Mouse (Mus musculus): ENCODE measurements at regions not wholly inside any gene's neighbourhood (a gene's known extent, or its start where the extent isn't known, plus 50 kb on each side); places are given as distances from the start of the nearest gene placed in this dataset.

DNA sequence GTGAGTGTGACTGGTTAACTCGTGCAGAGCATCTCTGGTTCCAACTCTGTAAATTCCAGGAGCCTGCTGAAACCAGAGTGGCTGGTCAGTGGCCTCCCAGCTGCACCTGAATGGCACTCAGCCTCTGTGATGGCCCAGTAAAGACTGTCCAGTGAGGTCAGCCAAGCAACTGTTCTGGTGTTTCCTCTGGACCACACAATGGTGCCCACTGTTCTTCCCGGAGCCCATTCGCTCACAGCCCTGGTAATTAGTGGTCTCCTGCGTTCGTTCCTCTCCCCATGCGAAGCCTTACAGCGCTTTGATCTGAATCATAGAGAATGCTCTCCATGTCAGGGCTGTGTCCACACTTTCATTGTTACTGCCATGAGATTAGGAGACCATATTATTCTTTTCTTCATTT lies 75.5 kb downstream of the Enkur start:
- DNase-seq (ENCODE audit: low read depth, low spot score) = no peak

DNA sequence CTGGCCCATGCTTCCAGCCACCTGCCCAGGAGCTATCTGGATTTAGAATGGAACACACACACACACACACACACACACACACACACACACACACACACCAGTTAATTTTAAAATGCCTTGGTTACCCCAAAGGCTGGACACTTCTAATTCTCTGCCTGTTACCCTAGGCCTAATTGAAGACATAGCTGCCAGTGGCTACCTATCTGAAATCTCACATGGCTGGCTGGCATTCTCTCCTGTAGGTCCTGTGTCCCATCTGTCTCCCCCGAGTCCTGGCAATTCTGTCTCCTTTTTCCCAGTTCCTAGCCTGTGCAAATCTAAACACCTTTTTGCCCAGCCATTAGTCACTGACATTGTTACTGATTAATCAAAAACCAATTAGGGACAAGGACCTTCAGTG lies 78.6 kb downstream of the Enkur start:
- DNase-seq (ENCODE audit: low read depth, low spot score) = no peak

DNA sequence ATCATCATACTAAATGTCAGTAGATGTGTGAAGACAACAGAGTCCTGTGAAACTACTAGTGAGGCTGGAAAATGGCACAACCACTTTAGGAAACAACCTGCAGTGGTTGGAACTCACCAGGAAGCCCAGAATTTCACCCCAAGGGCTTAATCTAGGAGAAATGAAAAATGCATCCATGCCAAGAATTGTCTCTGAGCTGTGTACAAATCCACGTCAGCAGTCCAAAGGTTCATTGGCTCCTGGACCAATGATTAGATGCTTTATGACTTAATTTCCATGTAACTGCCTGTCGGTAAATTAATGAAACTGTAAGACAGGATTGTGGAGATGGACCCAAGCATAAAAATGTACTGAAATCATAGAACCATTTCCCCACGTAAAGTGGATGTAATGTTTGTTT lies 82.7 kb downstream of the Enkur start:
- DNase-seq (ENCODE audit: low read depth, low spot score) = no peak

DNA sequence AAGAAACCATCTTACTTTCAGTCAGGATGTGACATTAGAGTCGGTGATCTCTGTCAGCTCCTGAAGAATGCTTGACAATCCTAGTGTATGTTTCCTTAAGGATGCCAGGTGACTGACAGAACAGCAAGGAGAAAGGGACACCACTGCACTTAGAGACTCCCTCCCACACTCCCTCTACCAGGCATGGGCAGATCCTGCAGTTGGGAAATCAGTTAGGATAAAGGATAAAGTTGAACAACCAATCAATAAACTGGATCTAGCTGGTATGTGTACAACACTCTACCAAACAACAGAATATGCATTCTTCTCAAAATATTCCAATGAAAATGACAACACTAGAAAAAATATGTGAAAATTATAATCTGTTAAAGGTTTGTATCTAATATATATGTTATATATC lies 83.5 kb downstream of the Enkur start:
- DNase-seq (ENCODE audit: low read depth, low spot score) = no peak

DNA sequence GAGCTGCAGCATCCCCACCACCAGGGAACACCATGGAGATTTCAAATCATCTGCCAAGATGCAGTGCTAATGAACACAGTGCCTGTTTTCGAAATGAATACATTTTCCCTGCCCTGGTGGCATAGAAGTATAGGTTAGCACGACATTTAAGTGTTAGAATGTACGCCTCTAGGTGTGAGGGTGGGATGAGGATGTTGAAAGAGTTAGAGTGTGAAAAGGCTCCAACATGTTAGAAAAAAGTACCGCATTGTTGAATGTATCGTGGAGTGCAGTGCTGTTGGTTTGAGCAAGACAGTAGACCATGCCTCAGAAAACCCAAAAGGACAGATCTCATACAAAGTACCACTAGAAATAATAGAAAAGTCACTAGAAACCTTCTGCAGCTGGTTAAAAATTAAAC lies 88.3 kb downstream of the Enkur start:
- no peak for DNase-seq (ENCODE audit: low read depth, low spot score)

DNA sequence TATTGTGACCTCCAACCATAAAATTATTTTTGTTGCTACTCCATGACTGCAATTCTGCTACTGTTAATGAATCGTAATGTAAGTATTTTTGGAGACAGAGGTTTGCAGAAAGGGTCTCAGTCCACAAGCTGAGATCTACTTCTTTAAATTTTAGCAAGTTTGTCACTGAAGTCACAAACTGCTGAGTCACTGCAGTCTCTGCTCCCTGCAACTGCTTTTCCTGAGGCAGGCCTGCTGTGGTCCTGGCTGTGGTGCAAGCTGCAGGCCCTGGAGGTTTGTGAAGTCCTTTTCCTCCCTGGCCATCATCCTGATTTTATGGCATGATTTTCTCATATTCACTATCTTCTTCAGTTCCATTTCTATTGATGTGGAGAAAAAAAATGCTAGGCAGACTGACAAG lies 93.6 kb downstream of the Enkur start:
- peak; percentile 42 for DNase-seq (ENCODE audit: low read depth, low spot score)

DNA sequence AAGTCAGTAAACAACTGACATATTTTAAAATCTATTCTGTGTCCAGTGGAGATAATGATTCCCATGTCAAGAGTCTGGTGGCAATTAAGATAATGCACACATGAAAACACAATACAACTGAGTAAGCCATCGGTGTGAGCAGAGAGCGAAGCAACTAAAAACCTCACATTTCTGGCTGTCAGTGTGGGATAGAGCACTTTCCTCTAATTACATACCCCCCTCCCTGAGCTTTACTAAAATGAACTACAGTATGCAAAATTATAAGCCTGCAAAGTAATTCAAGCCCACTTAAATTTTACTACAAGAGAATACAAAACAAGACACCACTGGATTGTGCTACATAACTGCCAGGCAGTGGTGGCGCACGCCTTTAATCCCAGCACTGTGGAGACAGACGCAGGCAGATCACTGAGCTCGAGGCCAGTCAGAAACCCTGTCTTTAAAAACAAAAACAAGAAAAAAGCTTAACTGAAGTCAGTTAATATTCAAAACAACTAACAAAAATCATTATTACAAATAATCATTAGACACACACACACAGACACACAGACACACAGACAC lies 104.8 kb downstream of the Enkur start:
- DNase-seq (ENCODE audit: low read depth, low spot score) = no peak

DNA sequence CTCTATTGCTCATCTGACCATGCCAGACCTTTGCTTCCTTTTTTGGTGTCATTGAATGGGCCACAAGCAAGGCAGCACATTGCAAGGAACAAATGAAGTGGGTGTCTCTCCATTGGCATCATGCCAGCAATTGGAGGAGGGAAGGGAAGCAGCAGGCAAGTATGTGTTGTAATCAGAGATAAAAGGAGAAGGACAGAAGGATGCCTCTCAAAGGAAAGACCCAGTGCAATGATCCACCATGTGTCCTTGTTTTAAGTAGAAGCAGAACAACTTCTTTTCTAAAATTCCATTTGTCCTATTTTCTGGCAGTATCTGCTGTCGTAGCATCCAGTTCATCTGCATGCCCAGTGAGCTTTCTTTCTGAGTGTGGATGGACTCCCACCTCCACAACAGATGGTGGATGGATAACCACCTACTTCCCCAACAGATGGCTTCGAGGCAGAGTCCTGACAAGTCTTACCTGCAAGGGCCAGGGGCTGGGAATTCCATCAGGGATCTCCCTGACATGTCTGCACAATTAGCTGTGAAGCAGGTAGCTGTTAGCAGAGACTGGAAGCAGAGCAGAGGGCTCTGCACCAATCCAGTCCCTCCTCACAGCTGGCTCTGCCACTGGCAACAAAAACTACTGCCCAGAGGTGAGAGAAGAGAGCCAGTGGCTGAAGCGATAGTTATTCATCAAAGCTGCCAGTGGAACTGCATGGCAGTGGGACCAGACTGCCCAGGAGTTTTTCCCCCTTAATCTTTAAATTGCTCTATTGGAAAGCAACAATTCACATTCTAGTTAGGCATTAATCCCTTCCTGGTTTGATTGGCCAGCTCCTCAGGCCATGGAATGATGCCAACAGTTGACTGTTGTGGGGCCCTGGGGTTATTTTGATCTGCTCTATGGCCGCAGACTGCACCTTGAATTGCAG lies 113.8 kb downstream of the Enkur start:
- DNase-seq (ENCODE audit: low read depth, low spot score) = peak; percentile 17

DNA sequence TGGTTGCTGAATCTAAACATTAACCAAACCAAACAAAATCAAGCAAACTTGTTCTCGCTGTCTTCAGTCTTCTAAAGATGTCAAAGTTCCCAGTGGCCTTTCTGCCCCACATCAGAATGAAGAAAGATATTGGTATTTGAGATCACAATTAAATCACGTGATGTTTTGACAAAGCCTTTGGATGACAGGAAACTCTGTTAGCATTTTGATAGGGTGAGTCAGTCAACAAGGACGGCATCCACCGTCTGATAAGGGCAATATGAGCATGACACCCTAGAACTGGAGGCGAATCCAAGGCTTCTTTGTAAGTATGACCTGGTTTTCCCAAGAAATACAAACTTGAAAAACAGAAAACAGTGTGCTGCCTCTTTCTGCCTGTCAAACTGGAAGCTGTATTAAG lies 116.8 kb upstream of the Arhgap21 start:
- DNase-seq (ENCODE audit: low read depth, low spot score) = peak; percentile 24

DNA sequence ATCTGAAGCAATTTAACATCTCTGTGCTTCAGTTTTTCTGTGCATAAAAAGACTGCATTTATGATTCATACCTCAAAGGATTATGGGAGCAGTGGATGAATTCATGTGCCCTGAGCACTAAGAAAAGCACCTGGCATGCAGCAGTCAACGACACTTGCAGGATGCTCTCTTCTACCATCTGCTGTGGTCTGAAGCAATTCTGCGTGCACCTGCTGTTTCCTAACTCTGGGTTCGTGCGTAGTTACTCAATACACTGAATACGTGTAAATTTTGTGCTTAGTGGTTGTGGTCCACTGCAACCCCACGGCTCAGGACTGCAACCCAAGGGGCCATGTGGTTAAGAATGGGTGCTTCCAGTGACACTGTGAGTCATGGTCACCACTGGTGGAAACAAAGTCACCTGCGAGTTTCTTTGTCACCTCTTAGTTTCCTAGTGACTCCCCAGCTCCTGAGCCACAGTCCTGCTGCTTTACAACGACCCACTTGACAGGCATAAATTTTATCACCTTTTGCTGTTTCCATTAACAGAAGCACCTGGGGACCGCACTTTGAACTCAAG lies 98.7 kb upstream of the Arhgap21 start:
- no peak for DNase-seq (ENCODE audit: low read depth, low spot score)

DNA sequence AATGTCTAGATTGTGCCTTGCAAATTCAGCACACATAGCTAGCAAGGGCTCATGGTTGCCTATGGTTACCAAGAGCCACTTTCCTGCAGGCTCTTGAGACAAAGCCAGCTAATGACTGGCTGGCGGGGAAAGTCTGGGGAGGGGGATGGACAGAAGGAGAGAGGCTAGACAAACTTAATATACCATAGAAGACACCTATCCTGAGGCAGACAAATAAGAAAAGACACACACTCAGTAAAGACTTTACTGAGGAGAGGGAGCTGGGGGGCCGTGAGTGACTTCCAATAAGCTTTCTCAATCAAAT lies 91.6 kb upstream of the Arhgap21 start:
- DNase-seq (ENCODE audit: low read depth, low spot score) = no peak

DNA sequence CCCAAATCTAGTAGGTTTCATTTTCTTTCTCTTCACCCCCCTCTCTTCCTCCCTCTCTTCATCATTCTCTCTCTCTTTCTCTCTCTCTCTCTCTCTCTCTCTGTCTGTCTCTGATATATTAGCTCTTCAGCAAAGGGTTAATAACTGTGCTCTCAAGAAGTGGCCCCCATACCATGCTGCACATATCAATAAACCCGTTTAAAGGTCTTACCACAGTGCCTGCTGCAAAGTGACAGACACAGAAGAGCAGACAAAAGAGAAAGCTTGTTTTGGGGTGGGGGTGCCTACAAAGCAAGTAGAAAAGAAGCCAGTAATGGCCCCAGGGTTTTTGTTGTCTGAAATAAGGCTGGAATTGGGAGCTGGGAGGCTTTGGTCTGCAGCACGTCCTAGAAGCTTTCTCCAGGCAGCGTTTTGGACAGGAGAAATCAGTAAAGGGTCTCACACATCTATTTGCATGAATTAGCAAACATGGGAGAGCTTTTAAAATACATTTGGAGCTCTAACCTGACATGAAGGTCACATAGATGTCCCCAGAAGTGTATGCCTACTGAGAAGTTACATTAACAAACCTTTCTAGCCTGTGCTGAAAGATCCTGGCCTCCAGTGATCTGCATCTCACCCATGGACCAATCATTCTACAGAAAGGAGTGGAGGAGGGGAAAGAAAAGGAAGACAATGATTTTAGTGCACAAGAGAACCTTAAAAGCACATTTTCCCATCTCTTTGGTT lies 91.1 kb upstream of the Arhgap21 start:
- no peak for DNase-seq (ENCODE audit: low read depth, low spot score)

DNA sequence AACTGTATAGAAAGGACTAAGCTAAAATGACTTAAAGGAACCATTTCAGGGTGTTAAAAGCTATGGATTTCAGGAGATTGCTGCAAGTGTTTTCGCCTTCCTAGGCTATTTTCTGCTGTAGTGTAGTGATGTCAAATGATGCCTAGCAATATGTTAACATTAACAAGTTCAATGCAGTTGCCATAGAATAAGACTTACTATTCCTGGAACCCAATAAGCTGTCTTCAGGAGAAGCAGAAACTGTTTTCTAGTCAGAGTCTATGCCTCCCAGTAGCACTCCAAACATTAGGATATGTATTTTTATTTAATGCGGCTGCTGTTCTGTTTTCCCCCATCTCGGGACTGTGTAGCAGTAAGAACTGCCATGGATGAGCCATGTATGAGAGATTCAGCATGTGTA lies 90.3 kb upstream of the Arhgap21 start:
- no peak for DNase-seq (ENCODE audit: low read depth, low spot score)

DNA sequence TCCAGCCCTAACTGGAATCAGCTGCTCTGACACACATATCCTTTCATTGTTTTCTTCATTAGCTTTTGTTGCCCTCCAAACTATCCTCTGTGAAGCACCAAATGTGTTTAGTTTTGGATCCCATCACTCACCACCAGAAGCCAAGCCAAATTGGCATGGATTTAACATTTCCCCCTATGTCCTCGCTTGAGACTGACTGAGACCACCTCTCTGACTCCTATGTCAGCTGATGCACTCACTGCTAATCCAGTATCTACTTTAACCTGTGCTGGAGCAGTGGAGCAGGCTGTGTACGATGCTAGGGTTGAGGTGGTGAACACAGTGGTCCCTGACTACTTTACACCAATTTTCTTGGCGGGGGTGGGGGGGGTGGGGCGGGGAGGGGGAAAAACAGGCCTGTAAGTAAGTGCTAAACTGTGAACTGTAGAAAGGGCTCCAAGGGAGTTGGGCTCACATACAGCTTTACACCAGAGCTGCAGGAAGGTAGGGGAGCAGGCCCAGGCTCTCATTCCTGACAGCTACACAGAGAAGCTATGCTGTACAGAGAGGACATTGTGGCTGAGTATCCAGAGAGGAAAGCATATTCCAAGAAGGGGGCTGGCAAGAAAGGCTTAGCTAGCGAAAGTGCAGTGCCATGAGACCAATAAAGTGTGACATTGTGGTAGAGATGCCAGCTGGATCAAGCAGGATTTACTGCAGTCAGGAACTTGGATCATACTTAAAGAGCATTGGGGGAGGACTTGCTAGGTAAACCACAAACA lies 87.9 kb upstream of the Arhgap21 start:
- no peak for DNase-seq (ENCODE audit: low read depth, low spot score)

DNA sequence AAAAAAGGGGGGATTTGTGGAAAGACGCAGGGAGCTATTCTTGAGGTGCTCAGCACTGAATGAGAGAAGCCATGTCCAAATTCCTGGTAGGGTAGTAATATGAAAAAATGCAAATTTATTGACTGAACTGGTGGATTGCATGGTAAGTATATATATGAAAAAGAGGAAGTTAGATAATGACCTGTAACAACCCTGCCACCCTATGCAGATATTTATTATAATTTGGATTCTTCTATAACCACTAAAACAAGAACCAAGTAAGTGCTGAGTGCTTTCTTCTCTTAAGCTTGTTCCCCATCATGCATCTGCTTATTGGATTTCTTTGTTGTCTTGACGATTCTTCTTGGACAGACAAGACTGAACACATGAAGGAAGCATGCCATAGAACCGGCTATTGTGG lies 86.7 kb upstream of the Arhgap21 start:
- no peak for DNase-seq (ENCODE audit: low read depth, low spot score)

DNA sequence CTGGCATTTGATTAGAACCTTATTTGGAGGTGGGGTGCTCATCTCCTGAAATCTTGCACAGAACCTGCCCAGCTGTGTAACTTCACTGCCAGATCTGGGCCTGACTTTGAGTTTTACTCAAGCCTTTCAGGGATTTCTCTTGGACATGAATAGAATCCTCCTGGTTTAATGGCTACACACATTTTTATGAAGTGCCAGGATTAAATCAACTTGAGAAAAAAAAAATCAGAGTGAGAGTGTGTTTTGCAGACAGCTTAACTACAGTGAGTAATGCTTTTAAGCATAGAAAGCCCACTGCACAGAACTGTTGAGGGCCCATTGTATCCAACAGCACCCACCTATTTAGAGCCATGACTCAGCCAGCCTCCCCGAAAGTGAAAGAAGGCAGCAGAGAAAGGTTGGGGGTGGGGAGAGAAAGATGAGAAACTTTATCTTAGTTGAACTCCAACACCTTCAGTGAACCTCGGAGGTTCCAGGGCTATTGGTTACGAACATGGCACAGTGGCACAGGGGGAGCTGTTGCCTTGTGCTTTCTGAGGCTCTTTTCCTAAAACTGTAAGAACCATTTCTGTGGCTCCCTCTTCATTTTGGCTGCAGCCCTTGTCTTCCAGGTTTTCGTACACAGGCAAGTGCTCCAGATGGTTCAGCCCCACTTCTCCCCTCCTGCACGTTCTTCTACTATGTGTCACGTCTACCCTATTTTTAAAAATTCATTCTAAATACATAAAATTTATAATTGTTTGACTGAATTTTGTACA lies 85.8 kb upstream of the Arhgap21 start:
- DNase-seq (ENCODE audit: low read depth, low spot score) = peak; percentile 61

DNA sequence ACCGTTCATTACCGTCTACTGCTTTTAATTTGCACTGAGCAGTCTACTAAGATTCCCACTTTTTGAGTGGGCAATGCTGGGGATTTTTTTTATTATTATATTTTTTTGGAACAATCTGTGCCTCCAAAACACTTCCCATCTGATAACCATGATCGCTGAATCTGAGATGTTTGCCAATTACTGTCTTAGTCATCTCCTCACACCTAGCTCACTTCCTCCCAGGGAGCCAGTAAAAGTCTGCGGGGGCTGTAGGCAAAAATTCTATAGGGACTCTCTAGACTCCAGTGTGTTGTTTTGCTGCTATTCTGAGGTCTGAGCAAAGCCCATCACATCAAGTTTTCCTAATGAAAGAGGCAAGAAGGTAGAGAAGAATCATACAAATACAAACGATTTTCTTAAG lies 84.9 kb upstream of the Arhgap21 start:
- DNase-seq (ENCODE audit: low read depth, low spot score) = no peak

DNA sequence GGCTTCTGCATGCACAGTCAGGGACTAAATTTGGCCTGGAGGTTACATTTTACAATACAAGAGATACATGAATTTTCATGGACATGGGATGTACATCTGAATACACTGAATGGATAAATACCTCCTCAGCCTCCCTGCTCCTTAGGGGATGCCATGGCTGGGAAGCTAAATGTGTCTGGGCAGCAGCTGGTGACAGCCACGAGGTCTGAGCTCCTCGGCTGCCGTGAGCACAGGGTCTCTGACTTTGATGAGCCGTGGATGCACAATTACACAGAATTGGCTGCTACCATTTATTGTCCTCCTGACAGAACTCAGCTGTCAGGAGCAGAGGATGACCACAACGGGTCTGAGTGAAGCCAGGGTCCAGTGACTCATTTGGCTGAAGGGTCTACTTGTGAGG lies 80.3 kb upstream of the Arhgap21 start:
- DNase-seq (ENCODE audit: low read depth, low spot score) = no peak

DNA sequence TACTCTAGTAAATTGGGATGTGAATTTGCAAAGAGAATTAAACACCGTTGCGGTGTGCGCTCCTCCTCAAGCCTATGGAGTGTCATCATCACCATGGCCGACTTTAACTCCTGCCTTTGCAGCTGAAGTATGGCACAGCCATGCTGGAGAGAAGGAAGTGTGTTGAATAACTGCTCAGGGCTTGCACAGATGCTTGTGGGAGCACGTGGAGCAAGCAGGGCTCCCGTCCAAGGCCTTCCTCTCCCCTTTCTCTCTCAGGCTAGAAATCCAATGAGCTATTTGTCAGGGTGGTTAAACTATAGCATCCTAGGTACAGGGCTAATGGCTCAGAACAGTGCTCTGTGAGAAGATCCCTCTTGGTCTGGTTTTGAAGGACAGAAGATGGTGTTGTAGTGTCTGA lies 79.5 kb upstream of the Arhgap21 start:
- DNase-seq (ENCODE audit: low read depth, low spot score) = no peak

DNA sequence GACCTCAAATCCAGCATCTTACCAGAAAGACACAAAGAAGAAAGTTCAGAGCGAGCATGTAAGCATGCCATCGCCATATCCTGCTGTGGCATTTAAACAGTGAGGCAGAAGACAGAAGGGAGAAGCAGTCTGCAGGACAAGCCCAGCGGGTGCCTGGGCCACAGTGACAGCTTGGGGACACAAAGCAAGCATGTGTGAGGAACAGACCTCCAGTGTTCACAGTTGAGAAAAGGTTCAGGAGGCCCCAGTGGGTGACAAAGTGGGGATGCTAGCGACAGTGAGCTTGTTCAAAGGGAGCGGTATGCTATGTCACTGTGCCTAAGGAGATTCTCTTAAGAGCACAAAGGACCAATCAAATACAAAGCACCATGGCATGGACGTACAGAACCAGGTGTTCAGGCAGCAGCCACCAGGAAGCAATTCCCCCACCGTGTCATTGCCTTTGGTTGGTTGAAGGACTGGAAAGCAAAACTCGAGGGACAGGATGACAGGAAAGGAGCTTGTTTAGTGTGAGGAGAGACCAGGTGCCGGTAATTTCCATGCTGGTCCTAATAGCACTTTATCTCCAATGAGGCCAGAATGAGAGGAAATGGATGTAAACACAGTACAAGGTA lies 77.9 kb upstream of the Arhgap21 start:
- no peak for DNase-seq (ENCODE audit: low read depth, low spot score)

DNA sequence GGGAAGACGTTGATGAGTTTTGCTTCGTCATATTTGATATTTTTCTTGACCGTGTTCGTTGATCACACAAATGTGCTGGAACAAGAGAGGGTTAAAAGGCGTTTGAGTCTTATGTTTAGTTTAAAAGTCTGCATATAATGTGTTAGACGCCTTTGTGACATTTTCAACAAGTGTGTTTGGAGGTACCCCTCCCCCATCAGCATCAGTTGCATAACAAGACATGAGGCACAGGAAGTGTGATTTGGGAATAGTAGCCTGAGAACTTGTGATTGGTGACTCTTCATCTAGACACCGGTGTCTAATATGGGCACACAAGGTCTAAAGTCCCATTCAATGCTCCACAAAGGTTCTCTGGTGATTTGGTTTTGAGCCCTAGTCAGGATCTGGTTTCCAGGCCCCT lies 76.1 kb upstream of the Arhgap21 start:
- DNase-seq (ENCODE audit: low read depth, low spot score) = no peak
